Mouse (Mus musculus): ENCODE data around the gene Cdkn1b.

DNA sequence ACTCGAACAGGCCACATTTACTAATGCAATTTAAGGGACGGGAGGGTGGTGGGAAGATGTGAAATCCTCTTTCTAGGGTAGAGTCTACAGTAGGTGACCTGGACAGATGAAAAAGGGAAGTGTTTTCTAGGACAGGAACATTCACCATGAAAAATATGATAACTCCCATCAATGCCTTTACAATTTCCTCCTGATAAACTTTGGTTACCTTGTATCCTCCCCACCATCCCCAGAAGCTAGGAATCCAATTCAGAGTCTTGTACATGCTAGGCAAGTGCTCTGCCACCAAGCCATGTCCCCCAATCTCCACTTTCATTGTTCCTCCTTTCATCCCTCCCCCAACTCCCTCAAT is 13.0 kb downstream of the Cdkn1b start:
- TF ChIP-seq GATA1 (IDR thresholded peaks at IDR 0.05; ENCODE audit: borderline replicate concordance, low read length) (no peak), FLI1 (IDR thresholded peaks at IDR 0.05; ENCODE audit: low read length) (no peak)

Data from megakaryocyte, embryonic 14.5 days (primary cell).